Mouse (Mus musculus) liver, embryonic 14.5 days (tissue): ENCODE results near the gene Pdcd6. TPM values are rescaled to one million over a fixed set of nuclear protein-coding genes. Genes with fewer than 3 reads are reported as not detected.

Experiments
- ATAC-seq: fragments of 200-750 bp; cut with Nextera tagmentation; 2 replicates; pipeline ENCODE4 v1.8.0; 2017; ENCODE audit warnings: moderate number of reproducible peaks, mild to moderate bottlenecking, moderate library complexity; ENCODE audit not compliant: insufficient read depth
- DNase-seq, 3 experiments: peaks; one replicate each; pipeline ENCODE4 v3.0.0-alpha.2; 2012 to 2013; ENCODE audit warnings: low read depth in 3 of 3, low spot score in 3 of 3
- H3K27ac ChIP-seq: fragments of 300-500 bp; sonication (generic); 2 replicates; pipeline ENCODE4 v1.5.1; 2014; ENCODE audit warnings: moderate library complexity, mild to moderate bottlenecking, control low read depth, inconsistent platforms
- H3K27me3 ChIP-seq: fragments of 300-500 bp; sonication (generic); 2 replicates; pipeline ENCODE4 v1.6.1; 2014; ENCODE audit warnings: mild to moderate bottlenecking, low read length, moderate library complexity; ENCODE audit not compliant: control insufficient read depth, insufficient read depth
- H3K36me3 ChIP-seq: fragments of 300-500 bp; sonication (generic); replicated peaks from 2 replicates; pipeline ENCODE4 v1.6.1; 2014; ENCODE audit warnings: low read depth; ENCODE audit not compliant: control insufficient read depth, insufficient read depth
- H3K4me1 ChIP-seq, 2 experiments: fragments of 200-500 bp in 1 of 2; fragments of 300-500 bp in 1 of 2; sonication (generic) in 1 of 2; replicated peaks; 2 replicates each; pipeline ENCODE4 v1.6.1; 2012 to 2014; ENCODE audit warnings: antibody characterized with exemption in 1 of 2, inconsistent platforms in 1 of 2, low read length in 1 of 2; ENCODE audit not compliant: control insufficient read depth in 2 of 2, insufficient read depth in 2 of 2
- H3K4me2 ChIP-seq: fragments of 300-500 bp; sonication (generic); 2 replicates; pipeline ENCODE4 v1.6.1; 2014; ENCODE audit warnings: low read depth, mild to moderate bottlenecking, control low read depth, moderate library complexity
- H3K4me3 ChIP-seq, 2 experiments: fragments of 200-500 bp in 1 of 2; fragments of 300-500 bp in 1 of 2; sonication (generic) in 1 of 2; 2 replicates each; pipeline ENCODE4 v1.5.1; 2012 to 2014; ENCODE audit warnings: low read depth in 2 of 2, low read length in 2 of 2, mild to moderate bottlenecking in 2 of 2, control low read depth in 1 of 2, inconsistent platforms in 1 of 2, moderate library complexity in 1 of 2; ENCODE audit not compliant: insufficient read depth in 1 of 2
- H3K9ac ChIP-seq: fragments of 300-500 bp; sonication (generic); replicated peaks from 2 replicates; pipeline ENCODE4 v1.6.1; 2014; ENCODE audit warnings: mild to moderate bottlenecking, control low read depth, moderate library complexity
- H3K9me3 ChIP-seq: fragments of 300-500 bp; sonication (generic); 2 replicates; pipeline ENCODE4 v1.6.1; 2016; ENCODE audit warnings: low read length, mixed read lengths; ENCODE audit not compliant: control insufficient read depth
- CTCF ChIP-seq: IDR thresholded peaks from 2 replicates; pipeline ENCODE4 v1.5.1; 2016; ENCODE audit warnings: antibody characterized with exemption, low read depth, control low read depth
- EP300 ChIP-seq: IDR thresholded peaks from 2 replicates; pipeline ENCODE4 v1.6.1; 2016; ENCODE audit warnings: antibody characterized with exemption, low read depth
- WGBS: fragments of 180-500 bp; shearing (Covaris S2); extraction: QIAGEN DNeasy Blood & Tissue Kit; methylation state at CpG from one replicate; pipeline ENCODE4 v1.1.7; 2014; ENCODE audit not compliant: insufficient replicate concordance; 5-methylcytosine and 5-hydroxymethylcytosine counted together
- polyA plus RNA-seq, 2 experiments: library from polyadenylated mRNA; depleted of rRNA in 1 of 2; stranded (reverse) in 1 of 2; unstranded in 1 of 2; fragments of >200 nt; fragmentation: Nextera tagmentation in 1 of 2; extraction: Ambion mirVana in 1 of 2; gene quantifications; 2 replicates each; pipeline versions ENCODE4 v1.2.1 to v1.2.3; 2012 to 2014

The Pdcd6 gene
- polyA plus RNA-seq (2012; rRNA removed) (49.8 and 56.0 TPM in 2 replicates), polyA plus RNA-seq (2014; fragmentation: Nextera tagmentation; extraction: Ambion mirVana) (73.4 and 80.9 TPM in 2 replicates)

- peak within 1 kb of the TSS; percentile 48 for H3K27ac ChIP-seq
- peaks cover 14 to 18% of the 10 kb centered on the region in 2 experiments for H3K4me1 ChIP-seq
- H3K9ac ChIP-seq = peak within 1 kb of the TSS; percentile 91
- no peaks in the 10 kb centered on the region for H3K9me3 ChIP-seq
- H3K4me2 ChIP-seq = peak within 1 kb of the TSS; percentile 93
- ATAC-seq (peak; percentile 99), DNase-seq (peak; percentile 95 to 98 (median 96))
- H3K4me3 ChIP-seq = peak within 1 kb of the TSS; percentile 79 to 97
- peaks cover 11% of the 10 kb centered on the region for H3K36me3 ChIP-seq
- under 1% methylated on average over 36 of the region's 36 CpGs for WGBS
- TF ChIP-seq EP300 (no peak), CTCF (no peak)
- H3K27me3 ChIP-seq = no peaks in the 10 kb centered on the region
These were observed at the start of gene Pdcd6 for GRCm38 (mm10) chr13:74317170-74317849. TSS of gene Pdcd6 (minus strand) at chr13:74317580.

DNA sequence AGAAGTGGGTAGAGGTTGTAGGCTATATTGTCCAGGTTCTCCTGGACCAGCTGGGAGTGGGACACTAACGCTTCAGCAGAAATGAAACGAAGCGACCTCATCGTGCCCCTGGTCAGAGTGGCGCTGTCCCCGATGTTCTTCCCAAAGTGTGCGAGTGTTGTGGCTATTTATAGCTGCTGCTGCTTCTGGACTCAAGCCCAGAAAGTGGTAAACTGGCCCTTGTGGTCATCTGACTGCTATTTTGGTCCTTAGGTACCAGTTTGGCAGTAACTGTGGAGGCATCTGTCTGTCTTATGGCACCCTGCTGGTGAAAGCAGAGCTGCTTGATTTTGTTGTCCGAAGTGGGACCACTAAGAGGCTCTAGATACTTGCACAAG lies 46.5 kb upstream of the Pdcd6 start, which contains the start of gene Lrrc14b:
TSS of gene Lrrc14b (minus strand) at position 147 of the 377 bp plus-strand sequence.
- H3K4me1 ChIP-seq = no peaks in the 10 kb centered on the region
- H3K27ac ChIP-seq = no peak within 1 kb of the TSS
- no peak for TF ChIP-seq CTCF
- TF ChIP-seq EP300 = no peak
- H3K9me3 ChIP-seq = no peaks in the 10 kb centered on the region
- H3K27me3 ChIP-seq = no peaks in the 10 kb centered on the region
- H3K4me3 ChIP-seq = no peak within 1 kb of the TSS
- H3K9ac ChIP-seq = no peak within 1 kb of the TSS
- H3K36me3 ChIP-seq = peaks cover 5% of the 10 kb centered on the region; the same call in 1 of the 2 replicates
- 59% methylated on average over 8 of the region's 8 CpGs for WGBS
- H3K4me2 ChIP-seq = no peak within 1 kb of the TSS
- no peak for DNase-seq
- no peak for ATAC-seq

GRCm38 (mm10) chr13:74363176-74363858 lies 45.9 kb upstream of the Pdcd6 start:
- WGBS = 74% methylated on average over 13 of the region's 13 CpGs
- DNase-seq = no peak
- Histone ChIP-seq H3K27me3 (no peaks in the 10 kb centered on the region), H3K9me3 (no peaks in the 10 kb centered on the region), H3K9ac (no peak overlapping the region), H3K36me3 (peaks cover 8% of the 10 kb centered on the region), H3K27ac (no peak overlapping the region), H3K4me2 (no peak overlapping the region), H3K4me1 (no peaks in the 10 kb centered on the region), H3K4me3 (no peak overlapping the region)
- ATAC-seq = no peak
- TF ChIP-seq EP300 (no peak), CTCF (no peak)

- no peaks in the 10 kb centered on the region for H3K9me3 ChIP-seq
- H3K27ac ChIP-seq = no peak overlapping the region
- no peak overlapping the region for H3K4me2 ChIP-seq
- 37% methylated on average over 2 of the region's 2 CpGs for WGBS
- peaks cover 13% of the 10 kb centered on the region for H3K36me3 ChIP-seq
- TF ChIP-seq CTCF = no peak
- no peak for TF ChIP-seq EP300
- no peaks in the 10 kb centered on the region for H3K4me1 ChIP-seq
- ATAC-seq (no peak), DNase-seq (no peak)
- no peak overlapping the region for H3K4me3 ChIP-seq
- H3K9ac ChIP-seq = no peak overlapping the region
- H3K27me3 ChIP-seq = no peaks in the 10 kb centered on the region
These were observed 44.8 kb upstream of the Pdcd6 start for GRCm38 (mm10) chr13:74362218-74362617.

DNA sequence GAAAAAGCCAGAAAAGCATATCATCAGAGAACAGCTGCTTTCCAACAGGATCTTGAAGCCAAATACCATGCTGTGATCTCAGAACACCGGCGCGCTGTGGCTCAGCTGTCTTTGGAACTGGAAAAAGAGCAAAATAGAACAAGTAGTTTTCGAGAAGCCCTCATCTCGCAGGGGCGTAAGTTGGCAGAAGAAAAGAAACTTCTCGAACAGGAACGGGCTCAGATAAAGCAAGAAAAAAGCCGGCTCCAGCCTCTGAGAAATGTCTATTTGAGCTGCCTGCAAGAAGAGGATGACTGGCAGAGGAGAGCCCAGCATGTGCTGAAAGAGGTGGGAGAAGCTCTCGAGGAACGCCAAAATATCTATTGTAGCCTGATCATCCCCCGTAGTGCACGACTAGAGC lies 39.1 kb upstream of the Pdcd6 start:
- no peak for DNase-seq
- TF ChIP-seq EP300 = no peak
- no peak for TF ChIP-seq CTCF
- Histone ChIP-seq H3K4me3 (no peak overlapping the region), H3K27ac (no peak overlapping the region), H3K27me3 (no peaks in the 10 kb centered on the region), H3K4me1 (no peaks in the 10 kb centered on the region), H3K9me3 (no peaks in the 10 kb centered on the region), H3K36me3 (peaks cover 30% of the 10 kb centered on the region), H3K9ac (no peak overlapping the region), H3K4me2 (no peak overlapping the region)
- no peak for ATAC-seq
- WGBS = 89% methylated on average over 13 of the region's 13 CpGs
